Mouse (Mus musculus): Measurements from ENCODE around the gene Naif1.

GRCm38 (mm10) chr2:32412742-32413531 lies 37.3 kb upstream of the Naif1 start:
- TF ChIP-seq CTCF (IDR thresholded peaks at IDR 0.05; ENCODE audit: low read depth) (no peak), EP300 (IDR thresholded peaks at IDR 0.05; ENCODE audit: low read depth) (no peak)

Data from heart, postnatal 0 days (tissue).